Mouse (Mus musculus): ENCODE data around the gene Smad5.
A peak's percentile ranks its signal among the peaks of the same experiment; 100 is the strongest.

The Smad5 gene

DNA sequence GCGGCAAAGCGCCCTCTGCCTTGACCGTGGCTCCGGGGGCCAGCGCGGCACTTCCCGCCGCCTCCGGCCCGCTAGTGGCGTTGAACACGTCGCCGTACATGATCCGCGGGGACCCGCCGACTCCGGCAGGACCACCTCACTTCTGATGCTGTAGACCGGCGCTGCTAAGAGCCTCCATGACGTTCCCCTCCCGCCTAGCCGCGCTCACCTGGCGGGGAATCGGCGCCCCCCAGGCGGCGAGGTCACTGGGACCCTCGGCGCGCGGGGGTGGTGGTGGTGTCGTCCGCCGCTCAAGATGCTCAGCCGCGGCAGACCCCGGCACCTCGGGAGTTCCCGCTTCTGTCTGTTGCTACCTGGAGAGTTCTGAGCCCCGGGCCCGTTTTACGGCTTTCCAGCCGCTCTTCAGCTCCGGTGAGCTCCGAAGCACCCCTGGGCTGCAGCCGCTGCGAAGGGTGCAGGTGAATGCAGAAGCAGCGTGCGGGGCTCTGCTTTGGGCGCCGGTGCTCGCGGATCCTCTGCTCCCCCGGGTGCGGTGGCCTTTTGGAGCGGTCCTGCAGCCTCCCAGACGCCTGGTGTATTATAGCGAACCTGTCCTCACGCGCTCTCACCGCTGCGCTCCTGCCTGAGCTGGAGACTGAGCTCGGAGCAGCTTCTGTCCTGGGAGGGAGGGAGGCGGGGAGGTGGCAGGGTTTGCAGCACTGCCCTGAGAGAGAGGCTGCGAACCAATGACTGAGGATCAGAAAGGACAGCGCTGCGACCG lies 50.6 kb downstream of the Smad5 start, which contains the start of gene Gm45623:
Gm45623 (minus strand) TSS at position 636 of the 760 bp plus-strand sequence.
- no peak for DNase-seq (ENCODE audit: low spot score)

DNA sequence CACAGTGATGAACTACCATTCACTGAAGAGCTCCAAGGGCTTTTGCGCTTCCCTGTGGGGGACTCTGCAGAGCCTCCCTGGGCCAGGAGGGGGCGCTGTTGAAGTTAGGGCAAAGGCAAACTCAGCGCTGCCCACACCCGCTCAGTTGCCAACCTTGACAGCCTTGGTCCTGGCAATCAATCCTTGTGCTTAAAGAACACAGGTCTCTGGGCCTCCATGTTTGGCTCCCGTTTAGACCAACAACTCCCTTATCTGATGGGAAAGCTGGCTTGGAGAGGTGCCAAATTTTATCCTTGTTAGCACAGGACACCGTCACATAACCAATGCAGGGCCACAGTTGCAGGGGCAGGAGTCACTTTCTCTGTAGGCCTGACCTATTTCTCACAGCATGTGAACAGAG lies 53.1 kb downstream of the Smad5 start:
- no peak for DNase-seq (ENCODE audit: low spot score)

GRCm38 (mm10) chr13:56757201-56757600 lies 54.4 kb downstream of the Smad5 start:
- DNase-seq (ENCODE audit: low spot score) = no peak

DNA sequence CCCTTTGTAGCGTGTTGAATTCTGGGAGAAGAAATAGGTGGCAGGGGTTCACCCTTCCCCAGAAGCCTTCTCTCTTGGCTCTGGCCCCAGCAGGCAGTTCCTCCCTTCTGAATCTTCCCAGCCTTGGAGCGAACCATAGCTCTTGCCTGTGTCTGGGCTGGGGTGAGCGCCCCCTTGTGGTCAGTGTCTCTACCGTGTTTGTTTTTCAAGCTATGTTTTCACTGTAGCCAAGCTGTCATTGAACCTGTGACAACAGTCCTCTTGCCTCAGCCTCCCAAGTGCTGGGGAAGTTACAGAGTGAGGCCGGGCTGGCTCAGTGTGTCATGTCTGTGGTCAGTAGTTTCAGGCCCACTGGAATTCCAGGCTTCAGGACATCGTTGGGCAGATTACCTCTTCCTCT lies 55.7 kb downstream of the Smad5 start:
- DNase-seq (ENCODE audit: low spot score) = peak; percentile 70

- DNase-seq (ENCODE audit: low spot score) = no peak
These were observed 59.8 kb downstream of the Smad5 start for GRCm38 (mm10) chr13:56762446-56763229.

DNA sequence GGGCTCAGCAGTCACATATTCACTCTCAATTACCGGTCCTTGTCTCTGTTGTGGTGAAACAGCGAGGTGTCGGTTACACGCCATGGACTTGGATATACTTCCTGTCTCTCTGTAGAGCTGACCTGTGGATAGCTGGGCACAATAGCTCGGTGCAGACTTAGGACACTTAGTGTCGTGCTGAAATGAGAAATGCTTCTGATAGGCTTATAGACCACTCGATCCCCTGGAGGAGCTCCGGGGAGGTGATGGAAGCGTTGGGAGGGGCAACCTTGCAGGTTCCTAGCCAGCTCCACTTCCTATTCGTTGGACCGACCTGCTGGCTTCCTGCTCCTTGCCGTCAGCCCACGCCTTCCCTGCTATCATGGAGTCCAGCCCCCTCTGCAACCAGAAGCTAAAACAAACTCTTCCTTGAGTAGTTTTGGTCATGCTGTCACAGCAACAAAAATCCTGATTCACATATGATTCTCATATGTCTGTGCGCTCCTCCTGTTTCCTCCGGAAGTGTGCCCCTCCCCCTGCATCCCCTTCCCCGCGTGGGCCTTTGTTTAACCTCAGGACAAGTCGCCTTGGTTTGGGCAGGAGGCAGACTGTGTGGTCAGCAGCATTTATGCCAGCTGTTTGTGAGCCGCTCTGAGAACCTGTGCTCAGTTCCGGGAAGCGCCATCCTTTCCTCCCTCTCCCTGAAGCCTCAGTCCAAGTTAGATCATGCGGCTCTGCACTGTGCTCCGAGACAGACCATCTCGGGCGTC lies 62.6 kb downstream of the Smad5 start:
- no peak for DNase-seq (ENCODE audit: low spot score)

GRCm38 (mm10) chr13:56766211-56766610 lies 63.4 kb downstream of the Smad5 start:
- DNase-seq (ENCODE audit: low spot score) = no peak

- no peak for DNase-seq (ENCODE audit: low spot score)
These were observed 66.6 kb downstream of the Smad5 start for GRCm38 (mm10) chr13:56769431-56769830.

- DNase-seq (ENCODE audit: low spot score) = no peak
These were observed 67.3 kb downstream of the Smad5 start for GRCm38 (mm10) chr13:56770136-56770578.

GRCm38 (mm10) chr13:56770786-56771185 lies 68.0 kb downstream of the Smad5 start:
- no peak for DNase-seq (ENCODE audit: low spot score)

GRCm38 (mm10) chr13:56772592-56772991 lies 69.8 kb downstream of the Smad5 start:
- no peak for DNase-seq (ENCODE audit: low spot score)

DNA sequence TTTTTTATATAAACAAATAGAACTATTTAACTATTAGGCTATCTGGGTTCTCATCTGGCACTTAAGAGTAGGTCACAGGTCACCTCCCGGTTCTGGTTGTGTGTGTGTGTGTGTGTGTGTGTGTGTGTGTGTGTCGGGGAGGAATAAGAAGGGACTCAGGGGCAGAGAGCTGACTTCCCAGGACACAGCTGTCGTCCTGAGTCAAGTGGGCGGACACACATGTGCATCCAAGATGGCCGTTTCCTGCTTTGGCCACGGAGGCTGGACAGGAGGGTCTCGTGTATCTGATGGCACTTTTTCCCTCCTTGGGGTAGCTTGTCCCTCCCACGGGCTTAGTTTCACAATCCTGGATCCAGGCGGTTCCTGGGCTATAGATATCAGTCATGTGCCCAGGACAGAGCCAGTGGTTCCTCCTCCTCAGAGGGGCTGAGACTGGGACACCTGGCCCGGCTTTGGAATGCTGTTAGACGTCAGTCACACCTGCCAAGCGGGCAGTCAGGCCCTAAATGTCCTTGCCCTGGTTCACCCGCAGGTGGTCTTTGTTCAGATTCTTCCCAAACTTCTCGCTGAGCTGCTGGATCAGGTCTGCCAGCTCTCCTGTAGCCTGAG lies 70.6 kb downstream of the Smad5 start:
- DNase-seq (ENCODE audit: low spot score) = no peak

- DNase-seq (ENCODE audit: low spot score) = no peak
These were observed 71.5 kb downstream of the Smad5 start for GRCm38 (mm10) chr13:56774304-56774703.

GRCm38 (mm10) chr13:56780746-56781469 lies 78.1 kb downstream of the Smad5 start:
- no peak for DNase-seq (ENCODE audit: low spot score)

- no peak for DNase-seq (ENCODE audit: low spot score)
These were observed 78.9 kb downstream of the Smad5 start for GRCm38 (mm10) chr13:56781697-56782096.

DNA sequence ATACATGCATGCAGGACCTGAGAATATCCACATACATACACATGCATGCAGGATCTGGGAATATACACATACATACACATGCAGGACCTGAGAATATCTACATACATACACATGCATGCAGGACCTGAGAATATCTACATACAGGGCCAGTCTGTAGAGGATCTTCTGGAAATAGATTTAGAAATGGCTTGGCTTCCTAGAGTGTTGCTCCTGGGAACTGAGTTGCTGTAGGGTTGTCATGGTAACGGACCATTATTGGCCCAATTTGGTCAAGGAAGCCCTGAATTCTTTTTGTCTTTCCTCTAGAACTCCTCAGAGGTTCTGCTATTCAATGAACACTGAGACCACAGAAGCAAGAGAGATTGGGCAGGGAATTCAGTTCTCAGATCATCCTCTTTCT lies 79.8 kb downstream of the Smad5 start:
- no peak for DNase-seq (ENCODE audit: low spot score)

DNA sequence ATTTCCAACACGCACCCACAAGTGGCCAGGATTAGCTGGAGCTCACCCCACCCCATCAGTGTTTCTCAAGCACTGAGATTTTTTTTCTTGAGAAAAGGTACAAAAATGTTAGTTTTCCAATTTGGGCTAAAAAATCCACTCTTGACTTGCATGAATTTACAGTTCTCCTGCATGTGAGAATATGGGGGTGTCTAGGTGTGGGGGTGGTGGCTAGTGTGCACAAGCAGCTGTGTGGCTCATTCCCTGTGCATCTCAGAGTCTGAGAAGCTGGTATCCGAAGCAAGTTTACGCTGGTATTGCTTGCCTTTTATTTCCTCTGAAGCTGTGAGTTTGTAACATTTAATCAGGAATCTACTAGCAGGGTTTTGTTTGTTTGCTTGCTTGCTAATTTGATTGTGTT lies 87.9 kb downstream of the Smad5 start:
- DNase-seq (ENCODE audit: low spot score) = no peak
